Mouse (Mus musculus): ENCODE data around the gene Cd5. TPM values are rescaled to one million over a fixed set of nuclear protein-coding genes. Genes with fewer than 3 reads are reported as not detected.

Cd5 gene
- total and polyA plus RNA-seq, 3 experiments = 0.11 to 0.80 (median 0.26) TPM

GRCm38 (mm10) chr19:10691121-10691520 lies 47.7 kb downstream of the Cd5 start:
- intact Hi-C loops (cut with DNase I) = no loop called here

GRCm38 (mm10) chr19:10690336-10690735 lies 48.5 kb downstream of the Cd5 start:
- H3K36me3 ChIP-seq (ENCODE audit: control insufficient read depth, insufficient read depth, low read length) = peaks cover 6% of the 10 kb centered on the region; the same call in 1 of the 2 replicates
- H3K9ac ChIP-seq (ENCODE audit: low read depth, low read length) = no peak overlapping the region
- DNase-seq = peak in 1 of 2 experiments; percentile 56
- WGBS = 34% methylated on average over 3 of the region's 3 CpGs
- TF ChIP-seq EP300 (IDR thresholded peaks at IDR 0.05; ENCODE audit: insufficient read depth, low read depth, low read length) = no peak
- peak overlapping the region; percentile 93 for H3K27ac ChIP-seq
- peaks cover 16% of the 10 kb centered on the region for H3K4me1 ChIP-seq (ENCODE audit: control insufficient read depth, insufficient read depth, low read length)
- H3K79me2 ChIP-seq (replicated peaks; ENCODE audit: control insufficient read depth, insufficient read depth, low read length) = peaks cover 7% of the 10 kb centered on the region
- no peak overlapping the region; the same call in 1 of the 2 replicates for H3K4me3 ChIP-seq
- H3K27me3 ChIP-seq (ENCODE audit: control insufficient read depth, insufficient read depth, low read length) = no peaks in the 10 kb centered on the region
- intact Hi-C loops (cut with DNase I) = no loop called here

More at GRCm38 (mm10) chr19:10691121-10691520, 47.7 kb downstream of the Cd5 start:
- DNase-seq = no peak
- no peak overlapping the region for H3K9ac ChIP-seq (ENCODE audit: low read depth, low read length)
- H3K4me1 ChIP-seq (ENCODE audit: control insufficient read depth, insufficient read depth, low read length) = peaks cover 16% of the 10 kb centered on the region
- H3K27ac ChIP-seq = peak overlapping the region; percentile 64
- H3K36me3 ChIP-seq (ENCODE audit: control insufficient read depth, insufficient read depth, low read length) = peaks cover 6% of the 10 kb centered on the region; the same call in 1 of the 2 replicates
- no peaks in the 10 kb centered on the region for H3K27me3 ChIP-seq (ENCODE audit: control insufficient read depth, insufficient read depth, low read length)
- H3K79me2 ChIP-seq (replicated peaks; ENCODE audit: control insufficient read depth, insufficient read depth, low read length) = peaks cover 7% of the 10 kb centered on the region
- no peak for TF ChIP-seq EP300 (IDR thresholded peaks at IDR 0.05; ENCODE audit: insufficient read depth, low read depth, low read length)
- no peak for TF ChIP-seq CTCF (IDR thresholded peaks at IDR 0.05)
- WGBS = 90% methylated on average over 4 of the region's 4 CpGs
- H3K4me3 ChIP-seq = no peak overlapping the region

- H3K4me1 ChIP-seq (ENCODE audit: control insufficient read depth, insufficient read depth, low read length) = peaks cover 15% of the 10 kb centered on the region
- peaks cover 5% of the 10 kb centered on the region for H3K79me2 ChIP-seq (replicated peaks; ENCODE audit: control insufficient read depth, insufficient read depth, low read length)
- peaks cover 6% of the 10 kb centered on the region; the same call in 1 of the 2 replicates for H3K36me3 ChIP-seq (ENCODE audit: control insufficient read depth, insufficient read depth, low read length)
- no peak for DNase-seq
- H3K27ac ChIP-seq = peak overlapping the region; percentile 93
- no peaks in the 10 kb centered on the region for H3K27me3 ChIP-seq (ENCODE audit: control insufficient read depth, insufficient read depth, low read length)
- intact Hi-C loops (cut with DNase I) = no loop called here
- peak overlapping the region; percentile 95 for H3K9ac ChIP-seq (ENCODE audit: low read depth, low read length)
- TF ChIP-seq EP300 (IDR thresholded peaks at IDR 0.05; ENCODE audit: insufficient read depth, low read depth, low read length) (no peak), CTCF (IDR thresholded peaks at IDR 0.05) (no peak), POLR2A (IDR thresholded peaks at IDR 0.05; ENCODE audit: insufficient read depth, low read depth, low read length) (no peak)
- H3K4me3 ChIP-seq = peak overlapping the region; percentile 79
- 21% methylated on average over 5 of the region's 5 CpGs for WGBS
Measured at GRCm38 (mm10) chr19:10689470-10690166, 49.2 kb downstream of the Cd5 start.

GRCm38 (mm10) chr19:10688537-10689352 lies 50.1 kb downstream of the Cd5 start, which contains the start of gene Vps37c:
TSS of gene Vps37c (plus strand) at chr19:10688735.
- Histone ChIP-seq H3K9ac (ENCODE audit: low read depth, low read length) (peak within 1 kb of the TSS; percentile 95), H3K79me2 (replicated peaks; ENCODE audit: control insufficient read depth, insufficient read depth, low read length) (peaks cover 3% of the 10 kb centered on the region; the same call in 1 of the 2 replicates), H3K27ac (peak within 1 kb of the TSS; percentile 93), H3K4me1 (ENCODE audit: control insufficient read depth, insufficient read depth, low read length) (peaks cover 15% of the 10 kb centered on the region), H3K36me3 (ENCODE audit: control insufficient read depth, insufficient read depth, low read length) (peaks cover 6% of the 10 kb centered on the region; the same call in 1 of the 2 replicates), H3K4me3 (peak within 1 kb of the TSS; percentile 79), H3K27me3 (ENCODE audit: control insufficient read depth, insufficient read depth, low read length) (no peaks in the 10 kb centered on the region)
- peak; percentile 92 to 98 for DNase-seq
- intact Hi-C loops (cut with DNase I) = no loop called here
- TF ChIP-seq POLR2A (IDR thresholded peaks at IDR 0.05; ENCODE audit: insufficient read depth, low read depth, low read length) = peak; percentile 87
- TF ChIP-seq EP300 (IDR thresholded peaks at IDR 0.05; ENCODE audit: insufficient read depth, low read depth, low read length) = 0 out of 2 replicates have a peak, but pooled peaks have one; percentile 8
- peak; percentile 39 for TF ChIP-seq CTCF (IDR thresholded peaks at IDR 0.05)
- under 1% methylated on average over 74 of the region's 74 CpGs for WGBS

- TF ChIP-seq CTCF (IDR thresholded peaks at IDR 0.05) (no peak), EP300 (IDR thresholded peaks at IDR 0.05; ENCODE audit: insufficient read depth, low read depth, low read length) (no peak), POLR2A (IDR thresholded peaks at IDR 0.05; ENCODE audit: insufficient read depth, low read depth, low read length) (no peak)
- peaks cover 11% of the 10 kb centered on the region for H3K4me1 ChIP-seq (ENCODE audit: control insufficient read depth, insufficient read depth, low read length)
- WGBS = 61% methylated on average over 2 of the region's 2 CpGs
- no peak overlapping the region for H3K27ac ChIP-seq
- no peak overlapping the region for H3K4me3 ChIP-seq
- H3K27me3 ChIP-seq (ENCODE audit: control insufficient read depth, insufficient read depth, low read length) = no peaks in the 10 kb centered on the region
- intact Hi-C loops (cut with DNase I) = no loop called here
- DNase-seq = no peak
- H3K36me3 ChIP-seq (ENCODE audit: control insufficient read depth, insufficient read depth, low read length) = peaks cover 4% of the 10 kb centered on the region; the same call in 1 of the 2 replicates
- H3K79me2 ChIP-seq (replicated peaks; ENCODE audit: control insufficient read depth, insufficient read depth, low read length) = no peaks in the 10 kb centered on the region
- H3K9ac ChIP-seq (ENCODE audit: low read depth, low read length) = no peak overlapping the region
Measured at GRCm38 (mm10) chr19:10685727-10686126, 53.1 kb downstream of the Cd5 start.

Measured in heart, adult 2 months (tissue).